Mouse (Mus musculus) heart, embryonic 11.5 days (tissue): ENCODE measurements around the gene Cidec. TPM values are rescaled to one million over a fixed set of nuclear protein-coding genes. Genes with fewer than 3 reads are reported as not detected.

Source experiments
- ATAC-seq: fragments of 200-750 bp; cut with Nextera tagmentation; replicated peaks from 2 replicates; pipeline ENCODE4 v1.8.0; 2017; ENCODE audit warnings: moderate library complexity; ENCODE audit not compliant: insufficient number of reproducible peaks, low FRiP score, low TSS enrichment
- H3K27ac ChIP-seq: fragments of 300-500 bp; sonication (generic); 2 replicates; pipeline ENCODE4 v1.5.1; 2014; ENCODE audit warnings: mild to moderate bottlenecking, low read depth, low read length
- H3K27me3 ChIP-seq: fragments of 300-500 bp; sonication (generic); 2 replicates; pipeline ENCODE4 v1.6.1; 2014; ENCODE audit warnings: mild to moderate bottlenecking, low read length, mixed read lengths; ENCODE audit not compliant: control insufficient read depth, insufficient read depth
- H3K36me3 ChIP-seq: fragments of 300-500 bp; sonication (generic); 2 replicates; pipeline ENCODE4 v1.6.1; 2014; ENCODE audit warnings: mild to moderate bottlenecking, low read length, moderate library complexity, mixed read lengths; ENCODE audit not compliant: control insufficient read depth, insufficient read depth
- H3K4me1 ChIP-seq: fragments of 300-500 bp; sonication (generic); 2 replicates; pipeline ENCODE4 v1.6.1; 2014; ENCODE audit warnings: low read length; ENCODE audit not compliant: control insufficient read depth, insufficient read depth
- H3K4me2 ChIP-seq: fragments of 300-500 bp; sonication (generic); 2 replicates; pipeline ENCODE4 v1.6.1; 2014; ENCODE audit warnings: mild to moderate bottlenecking, moderate library complexity
- H3K4me3 ChIP-seq: fragments of 300-500 bp; sonication (generic); 2 replicates; pipeline ENCODE4 v1.5.1; 2014; ENCODE audit warnings: low read depth, low read length
- H3K9ac ChIP-seq: fragments of 300-500 bp; sonication (generic); 2 replicates; pipeline ENCODE4 v1.6.1; 2014; ENCODE audit warnings: mild to moderate bottlenecking, low read depth, low read length, moderate library complexity
- H3K9me3 ChIP-seq: fragments of 300-500 bp; sonication (generic); replicated peaks from 2 replicates; pipeline ENCODE4 v1.6.1; 2016; ENCODE audit warnings: low read length; ENCODE audit not compliant: control insufficient read depth
- WGBS: fragments of 180-500 bp; shearing (Covaris S2); extraction: QIAGEN DNeasy Blood & Tissue Kit; methylation state at CpG from one replicate; pipeline ENCODE4 v1.1.7; 2014; ENCODE audit not compliant: insufficient replicate concordance; 5-methylcytosine and 5-hydroxymethylcytosine counted together
- polyA plus RNA-seq: library from polyadenylated mRNA; unstranded; fragments of >200 nt; fragmentation: Nextera tagmentation; extraction: Ambion mirVana; gene quantifications from 2 replicates; pipeline ENCODE4 v1.2.1, GENCODE M21; 2014

Gene Cidec
- polyA plus RNA-seq, 1 experiment from 2014 or later: not detected

- H3K9ac ChIP-seq: no peak overlapping the region
- H3K27me3 ChIP-seq: no peaks in the 10 kb centered on the region
- H3K36me3 ChIP-seq: no peaks in the 10 kb centered on the region
- H3K4me3 ChIP-seq: no peak overlapping the region
- H3K4me2 ChIP-seq: no peak overlapping the region
- WGBS: 55% methylated on average over 7 of the region's 7 CpGs
- H3K4me1 ChIP-seq: peaks cover 8% of the 10 kb centered on the region; the same call in 1 of the 2 replicates
- no peak for ATAC-seq
- H3K27ac ChIP-seq: no peak overlapping the region
- no peaks in the 10 kb centered on the region for H3K9me3 ChIP-seq
Measured at GRCm38 (mm10) chr6:113441147-113441680, 5.7 kb upstream of the Cidec start.

DNA sequence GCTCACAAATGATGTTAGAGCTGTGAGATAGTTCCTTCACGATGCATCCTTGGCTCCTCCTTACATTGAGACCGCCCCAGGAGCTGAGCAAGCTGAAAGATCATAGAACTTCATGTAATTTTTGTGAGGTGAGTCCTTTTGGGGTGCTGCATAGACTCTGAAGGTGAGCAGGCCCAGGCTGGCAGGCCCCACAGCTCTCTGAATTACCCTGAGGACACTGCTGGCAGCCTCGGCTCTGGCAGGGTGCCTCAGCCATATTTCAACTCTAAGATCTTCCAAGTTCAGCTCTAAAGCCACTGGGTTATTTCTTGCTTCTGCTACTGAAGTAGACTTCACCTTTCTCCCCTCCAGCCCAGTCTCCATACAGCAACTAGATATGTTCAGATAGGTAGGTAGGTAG lies 5.1 kb upstream of the Cidec start:
- Histone ChIP-seq H3K27ac (no peak overlapping the region), H3K9ac (no peak overlapping the region), H3K4me1 (peaks cover 8% of the 10 kb centered on the region; the same call in 1 of the 2 replicates), H3K9me3 (no peaks in the 10 kb centered on the region), H3K27me3 (no peaks in the 10 kb centered on the region), H3K4me3 (no peak overlapping the region), H3K36me3 (no peaks in the 10 kb centered on the region), H3K4me2 (no peak overlapping the region)
- ATAC-seq: no peak
- 80% methylated on average over 3 of the region's 3 CpGs for WGBS

DNA sequence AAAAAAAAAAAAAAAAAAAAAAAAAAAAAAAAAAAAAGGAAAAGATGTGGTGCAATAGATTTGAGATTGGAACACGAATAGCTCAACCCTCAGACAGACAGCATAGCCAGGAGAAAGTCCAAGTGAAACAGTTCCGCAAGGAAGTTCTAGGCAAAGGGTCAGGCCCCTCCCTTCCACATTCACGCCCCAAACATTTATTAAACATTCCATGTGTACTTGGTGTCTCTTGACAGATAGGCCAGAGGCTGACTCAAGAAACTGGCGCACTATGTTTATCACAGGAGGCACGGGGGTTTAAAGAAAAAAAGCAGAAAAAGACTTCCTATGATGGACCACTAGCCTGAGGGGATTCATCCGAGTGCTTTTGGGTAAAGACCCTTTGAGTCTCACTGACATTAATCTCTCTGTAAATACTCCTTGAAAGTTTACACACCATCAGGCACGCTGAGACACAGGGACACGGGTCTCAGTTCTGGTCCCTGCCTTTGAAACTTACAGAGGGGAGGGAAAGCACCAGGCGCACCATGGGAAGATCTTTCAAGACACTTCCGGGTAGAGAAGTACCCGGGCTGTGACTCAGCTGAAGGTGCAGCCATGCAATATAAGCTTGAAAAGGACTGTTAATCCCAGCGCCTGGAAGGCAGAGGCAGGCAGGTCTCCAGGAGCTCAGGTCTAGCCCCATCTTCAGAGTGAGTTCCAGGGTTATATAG lies 3.3 kb upstream of the Cidec start:
- peaks cover 8% of the 10 kb centered on the region; the same call in 1 of the 2 replicates for H3K4me1 ChIP-seq
- no peak overlapping the region for H3K4me2 ChIP-seq
- 51% methylated on average over 12 of the region's 12 CpGs for WGBS

DNA sequence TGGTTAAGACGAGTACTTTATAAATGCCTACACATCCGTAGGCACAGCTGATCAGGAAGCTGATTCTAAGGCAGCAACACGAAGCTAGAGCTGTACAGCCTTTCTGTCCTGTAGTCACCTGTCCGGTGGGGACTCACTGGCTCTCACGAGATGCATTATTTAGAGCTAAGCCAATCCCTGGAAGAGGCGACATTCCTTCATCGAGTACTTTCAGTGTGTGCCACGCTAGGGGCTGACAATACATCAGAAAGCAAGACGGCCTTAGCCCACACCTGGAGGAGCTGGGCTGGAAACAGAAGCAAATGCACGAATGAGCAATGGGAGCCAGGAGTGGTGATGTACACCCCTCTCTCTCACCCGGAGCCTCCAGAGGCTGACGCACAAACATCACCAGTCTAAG lies 1.6 kb upstream of the Cidec start:
- Histone ChIP-seq H3K4me2 (no peak overlapping the region), H3K36me3 (no peaks in the 10 kb centered on the region), H3K9ac (no peak overlapping the region), H3K27ac (no peak overlapping the region), H3K4me3 (no peak overlapping the region), H3K4me1 (no peaks in the 10 kb centered on the region), H3K27me3 (no peaks in the 10 kb centered on the region), H3K9me3 (no peaks in the 10 kb centered on the region)
- 64% methylated on average over 12 of the region's 12 CpGs for WGBS
- ATAC-seq: no peak

More for the DNA sequence above, 3.3 kb upstream of the Cidec start:
- no peak overlapping the region for H3K27ac ChIP-seq
- H3K36me3 ChIP-seq: no peaks in the 10 kb centered on the region
- no peak for ATAC-seq
- no peak overlapping the region for H3K9ac ChIP-seq
- no peaks in the 10 kb centered on the region for H3K9me3 ChIP-seq
- no peak overlapping the region for H3K4me3 ChIP-seq
- H3K27me3 ChIP-seq: no peaks in the 10 kb centered on the region

DNA sequence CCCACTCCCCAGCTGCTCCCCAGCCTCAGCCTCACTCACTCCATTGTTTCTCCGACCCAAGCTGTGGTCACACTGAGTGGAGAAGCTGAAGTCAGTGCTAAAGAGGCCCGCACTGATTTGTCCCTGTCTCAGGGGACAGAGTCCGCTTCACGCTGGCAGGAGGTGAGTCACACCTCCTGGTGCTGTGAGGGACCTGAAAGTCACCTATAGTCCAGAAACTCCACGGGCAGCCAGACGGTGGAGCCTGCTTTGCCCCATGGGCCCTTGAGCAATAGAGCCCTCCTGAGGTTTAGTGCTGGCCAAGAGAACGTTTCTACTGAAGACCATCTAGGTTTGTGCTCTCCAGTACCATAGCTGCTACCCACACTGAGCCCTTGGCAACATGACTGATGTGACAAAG lies 869 bp downstream of the Cidec start:
- no peak overlapping the region for H3K27ac ChIP-seq
- no peak for ATAC-seq
- H3K4me1 ChIP-seq: no peaks in the 10 kb centered on the region
- H3K27me3 ChIP-seq: no peaks in the 10 kb centered on the region
- 68% methylated on average over 7 of the region's 7 CpGs for WGBS
- no peaks in the 10 kb centered on the region for H3K9me3 ChIP-seq
- no peaks in the 10 kb centered on the region for H3K36me3 ChIP-seq
- no peak overlapping the region for H3K9ac ChIP-seq
- H3K4me3 ChIP-seq: no peak overlapping the region
- H3K4me2 ChIP-seq: no peak overlapping the region

- Histone ChIP-seq H3K4me2 (no peak overlapping the region), H3K9ac (no peak overlapping the region), H3K9me3 (no peaks in the 10 kb centered on the region), H3K36me3 (no peaks in the 10 kb centered on the region), H3K27ac (no peak overlapping the region), H3K27me3 (no peaks in the 10 kb centered on the region), H3K4me1 (no peaks in the 10 kb centered on the region), H3K4me3 (no peak overlapping the region)
- WGBS: 73% methylated on average over 3 of the region's 3 CpGs
- ATAC-seq: no peak
Measured at GRCm38 (mm10) chr6:113433661-113434060, 1.9 kb downstream of the Cidec start.

DNA sequence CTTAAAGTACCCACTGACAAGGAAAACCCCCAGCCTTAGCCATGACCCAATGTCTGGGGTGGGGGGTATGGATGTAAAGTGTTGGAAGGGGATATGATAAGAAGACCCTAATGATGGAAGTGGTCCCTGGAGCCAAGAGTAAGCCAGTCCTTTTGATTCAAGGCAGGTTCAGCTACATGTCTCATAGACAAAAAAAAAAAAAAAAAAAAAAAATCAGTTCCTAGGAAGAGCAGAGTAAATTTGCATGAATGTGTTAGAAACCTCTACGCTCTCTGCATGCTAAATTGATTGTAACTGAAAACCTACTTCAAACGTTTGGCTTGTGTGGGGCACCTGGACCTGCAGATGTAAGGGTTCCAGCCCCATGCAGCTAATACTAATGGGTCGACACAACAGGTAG lies 3.8 kb downstream of the Cidec start:
- Histone ChIP-seq H3K36me3 (no peaks in the 10 kb centered on the region), H3K27ac (no peak overlapping the region), H3K9ac (no peak overlapping the region), H3K27me3 (no peaks in the 10 kb centered on the region), H3K9me3 (no peaks in the 10 kb centered on the region), H3K4me2 (no peak overlapping the region), H3K4me1 (no peaks in the 10 kb centered on the region), H3K4me3 (no peak overlapping the region)
- 54% methylated on average over 3 of the region's 3 CpGs for WGBS
- no peak for ATAC-seq

GRCm38 (mm10) chr6:113430846-113431245 lies 4.7 kb downstream of the Cidec start:
- H3K4me2 ChIP-seq: no peak overlapping the region
- H3K4me3 ChIP-seq: no peak overlapping the region
- H3K4me1 ChIP-seq: no peaks in the 10 kb centered on the region
- no peak overlapping the region for H3K9ac ChIP-seq
- WGBS: 51% methylated on average over 3 of the region's 3 CpGs
- H3K36me3 ChIP-seq: no peaks in the 10 kb centered on the region
- ATAC-seq: no peak
- H3K9me3 ChIP-seq: no peaks in the 10 kb centered on the region
- H3K27me3 ChIP-seq: no peaks in the 10 kb centered on the region
- H3K27ac ChIP-seq: no peak overlapping the region

GRCm38 (mm10) chr6:113429965-113430364 lies 5.6 kb downstream of the Cidec start:
- Histone ChIP-seq H3K4me2 (no peak overlapping the region), H3K4me3 (no peak overlapping the region), H3K9ac (no peak overlapping the region), H3K27ac (no peak overlapping the region), H3K36me3 (no peaks in the 10 kb centered on the region), H3K4me1 (no peaks in the 10 kb centered on the region), H3K27me3 (no peaks in the 10 kb centered on the region), H3K9me3 (no peaks in the 10 kb centered on the region)
- 66% methylated on average over 3 of the region's 3 CpGs for WGBS
- no peak for ATAC-seq
